Mouse (Mus musculus) MEL (cell line): ENCODE data around the gene Chchd1.
A peak's percentile ranks its signal among the peaks of the same experiment; 100 is the strongest.

Experiments
- CHD2 ChIP-seq: IDR thresholded peaks from 2 replicates; pipeline ENCODE4 v1.6.1; 2011; ENCODE audit warnings: low read length, improper control_type of control experiment
- CTCF ChIP-seq, 3 experiments: IDR thresholded peaks in 2 of 3; conservative IDR thresholded peaks in 1 of 3; 2 replicates each; pipeline ENCODE4 v1.5.1; 2011 to 2012; ENCODE audit warnings: low read length in 3 of 3, low read depth in 2 of 3, mild to moderate bottlenecking in 2 of 3, improper control_type of control experiment in 1 of 3, inconsistent platforms in 1 of 3, mixed read lengths in 1 of 3, moderate library complexity in 1 of 3; ENCODE audit not compliant: control insufficient read depth in 1 of 3, insufficient read depth in 1 of 3, poor library complexity in 1 of 3, severe bottlenecking in 1 of 3
- EP300 ChIP-seq, 2 experiments: IDR thresholded peaks; 2 replicates each; pipeline ENCODE4 v1.6.1; 2011; ENCODE audit warnings: improper control_type of control experiment in 2 of 2, low read length in 2 of 2, low read depth in 1 of 2, mild to moderate bottlenecking in 1 of 2
- GATA1 ChIP-seq: IDR thresholded peaks from 2 replicates; pipeline ENCODE4 v1.6.1; 2011; ENCODE audit warnings: low read depth, low read length, improper control_type of control experiment
- HCFC1 ChIP-seq: IDR thresholded peaks from 2 replicates; pipeline ENCODE4 v1.6.1; 2012; ENCODE audit warnings: low read depth, mild to moderate bottlenecking, inconsistent platforms, low read length, improper control_type of control experiment, moderate library complexity
- MAX ChIP-seq: IDR thresholded peaks from 2 replicates; pipeline ENCODE4 v1.6.1; 2011; ENCODE audit warnings: low read length, improper control_type of control experiment
- POLR2A ChIP-seq, 2 experiments: IDR thresholded peaks; 2 replicates each; pipeline ENCODE4 v1.6.1; 2011 to 2012; ENCODE audit warnings: low read length in 2 of 2, mild to moderate bottlenecking in 2 of 2, control low read depth in 1 of 2, improper control_type of control experiment in 1 of 2, low read depth in 1 of 2, moderate library complexity in 1 of 2; ENCODE audit not compliant: control insufficient read depth in 1 of 2, insufficient read depth in 1 of 2, poor library complexity in 1 of 2
- POLR2AphosphoS5 ChIP-seq: IDR thresholded peaks from 2 replicates; pipeline ENCODE4 v1.6.1; 2012; ENCODE audit warnings: low read depth, borderline replicate concordance, mild to moderate bottlenecking, inconsistent platforms, low read length, moderate library complexity, mixed read lengths
- RCOR1 ChIP-seq: IDR thresholded peaks from 2 replicates; pipeline ENCODE4 v1.6.1; 2012; ENCODE audit warnings: low read depth, mild to moderate bottlenecking, inconsistent platforms, low read length, improper control_type of control experiment
- USF1 ChIP-seq: IDR thresholded peaks from 2 replicates; pipeline ENCODE4 v1.6.1; 2014; ENCODE audit warnings: low read depth, mild to moderate bottlenecking, inconsistent platforms, low read length, improper control_type of control experiment, moderate library complexity
- ZC3H11A ChIP-seq: IDR thresholded peaks from 2 replicates; pipeline ENCODE4 v1.6.1; 2012; ENCODE audit warnings: low read depth, mild to moderate bottlenecking, inconsistent platforms, low read length, improper control_type of control experiment
- ZNF384 ChIP-seq: IDR thresholded peaks from 2 replicates; pipeline ENCODE4 v1.6.1; 2012; ENCODE audit warnings: low read depth, mild to moderate bottlenecking, inconsistent platforms, low read length, improper control_type of control experiment

DNA sequence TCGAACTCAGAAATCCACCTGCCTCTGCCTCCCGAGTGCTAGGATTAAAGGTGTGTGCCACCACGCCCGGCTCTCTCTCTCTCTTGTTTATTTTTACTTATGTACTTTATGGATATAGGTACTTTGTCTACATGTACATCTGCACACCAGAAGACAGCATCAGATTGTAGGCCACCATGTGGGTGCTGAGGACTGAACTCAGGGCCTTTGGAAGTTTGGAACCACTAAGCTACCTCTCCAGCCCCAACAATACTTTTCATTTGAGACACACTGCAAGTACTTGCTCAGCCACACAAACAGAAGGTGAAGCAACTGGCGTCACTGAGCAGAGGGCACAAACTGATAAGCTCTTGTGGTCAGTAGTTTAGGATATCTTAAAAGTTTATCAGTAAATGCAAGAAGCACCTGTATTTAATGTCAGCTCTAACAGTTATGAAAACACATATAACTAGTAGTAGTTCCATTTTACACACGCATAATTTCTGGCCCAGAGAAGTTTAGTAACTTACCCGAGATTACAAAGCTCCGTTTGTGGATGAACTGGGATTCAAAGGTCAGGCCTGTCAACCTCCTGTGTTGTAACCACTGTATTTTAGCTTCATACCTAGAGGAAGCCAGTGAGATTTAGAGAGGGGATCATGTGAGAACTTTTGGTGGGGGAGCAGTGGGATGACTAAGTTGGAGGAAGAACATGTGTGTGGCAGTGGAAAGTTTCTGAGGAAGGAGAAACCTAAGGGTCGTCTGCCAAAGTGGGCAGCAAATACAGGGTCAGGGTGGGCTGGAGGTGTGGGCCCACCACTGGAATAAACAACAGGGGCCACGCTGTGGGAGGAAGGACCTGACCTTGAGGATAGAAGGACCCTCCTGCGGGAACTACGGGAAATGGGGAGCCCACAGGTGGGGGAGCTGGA, 30.5 kb downstream of the Chchd1 start:
- TF ChIP-seq CTCF (IDR thresholded peaks at IDR 0.05 in 2 of 3, conservative IDR thresholded peaks at IDR 0.05 in 1 of 3; ENCODE audit: control insufficient read depth in 1 of 3, insufficient read depth in 1 of 3, low read depth in 2 of 3, low read length in 3 of 3, poor library complexity in 1 of 3, severe bottlenecking in 1 of 3) (no peak), CHD2 (no peak), ZNF384 (no peak), MAX (peak; percentile 20; the same call in 1 of the 2 replicates), HCFC1 (peak; percentile 53), POLR2A (IDR thresholded peaks at IDR 0.05; ENCODE audit: control insufficient read depth in 1 of 2, insufficient read depth in 1 of 2, low read depth in 1 of 2, low read length in 2 of 2, poor library complexity in 1 of 2) (peak in 1 of 2 experiments; percentile 40; a peak in 2 of 4 replicates), RCOR1 (peak; percentile 75), POLR2AphosphoS5 (0 out of 2 replicates have a peak, but pooled peaks have one; percentile 19), GATA1 (peak; percentile 98), USF1 (0 out of 2 replicates have a peak, but pooled peaks have one; percentile 25), EP300 (IDR thresholded peaks at IDR 0.05; ENCODE audit: low read depth in 1 of 2, low read length in 2 of 2) (peak; percentile 96 to 99), ZC3H11A (no peak)
